Mouse (Mus musculus): Measurements from ENCODE around the gene Ppfibp1.

- no peak for TF ChIP-seq POLR2A (IDR thresholded peaks at IDR 0.05; ENCODE audit: insufficient read depth, low read depth, low read length)
- TF ChIP-seq CTCF (IDR thresholded peaks at IDR 0.05), result no peak
Measured at GRCm38 (mm10) chr6:146907061-146907794, 18.9 kb downstream of the Ppfibp1 start.

Data from heart, adult 2 months (tissue).